Mouse (Mus musculus) spleen, adult 18-20 months (tissue): ENCODE measurements around the gene Sdk2.

Experiments used
- DNase-seq, 2 experiments: peaks; one replicate each; pipeline ENCODE4 v3.0.0; 2022; ENCODE audit warnings: mixed read lengths in 2 of 2

Sdk2 gene

DNA sequence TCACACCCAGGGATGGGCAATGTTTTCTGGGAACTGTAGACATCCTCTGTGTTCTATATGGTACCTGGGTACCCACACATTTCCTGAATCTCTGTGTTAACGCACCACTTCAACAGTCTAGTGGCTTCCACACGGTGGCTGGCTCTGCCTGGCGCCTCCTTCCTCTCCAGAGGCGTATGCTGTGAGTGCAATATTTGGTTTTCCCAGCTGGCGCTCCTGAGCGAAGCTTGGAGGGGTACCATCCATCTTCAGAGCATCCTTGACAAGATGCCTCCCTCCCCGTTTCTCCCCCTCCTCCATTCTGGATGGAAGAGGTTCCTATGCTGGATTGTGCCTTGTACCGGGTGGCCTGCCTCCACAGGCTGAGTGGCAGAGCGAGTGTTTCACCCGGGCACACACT is 246.8 kb downstream of the Sdk2 start:
- no peak for DNase-seq

DNA sequence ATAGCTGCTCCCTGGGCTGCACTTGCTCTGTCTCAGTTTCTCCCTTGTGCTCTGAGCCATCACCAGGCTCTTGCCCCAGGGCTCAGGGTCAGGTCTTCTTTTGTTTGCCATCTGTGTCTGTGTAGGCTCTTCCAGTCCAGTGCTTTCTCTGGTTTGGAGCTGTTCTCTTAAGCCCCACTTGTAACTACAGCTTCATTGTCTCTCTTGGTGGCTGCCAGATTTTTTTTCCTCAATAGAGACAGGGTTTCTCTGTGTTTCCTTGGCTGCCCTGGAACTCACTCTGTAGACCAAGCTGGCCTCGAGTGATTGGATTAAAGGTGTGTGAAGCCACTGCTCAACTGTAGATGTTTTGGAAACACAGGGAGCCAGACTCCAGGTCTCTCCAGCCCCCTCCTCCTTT is 247.8 kb downstream of the Sdk2 start:
- no peak for DNase-seq

DNA sequence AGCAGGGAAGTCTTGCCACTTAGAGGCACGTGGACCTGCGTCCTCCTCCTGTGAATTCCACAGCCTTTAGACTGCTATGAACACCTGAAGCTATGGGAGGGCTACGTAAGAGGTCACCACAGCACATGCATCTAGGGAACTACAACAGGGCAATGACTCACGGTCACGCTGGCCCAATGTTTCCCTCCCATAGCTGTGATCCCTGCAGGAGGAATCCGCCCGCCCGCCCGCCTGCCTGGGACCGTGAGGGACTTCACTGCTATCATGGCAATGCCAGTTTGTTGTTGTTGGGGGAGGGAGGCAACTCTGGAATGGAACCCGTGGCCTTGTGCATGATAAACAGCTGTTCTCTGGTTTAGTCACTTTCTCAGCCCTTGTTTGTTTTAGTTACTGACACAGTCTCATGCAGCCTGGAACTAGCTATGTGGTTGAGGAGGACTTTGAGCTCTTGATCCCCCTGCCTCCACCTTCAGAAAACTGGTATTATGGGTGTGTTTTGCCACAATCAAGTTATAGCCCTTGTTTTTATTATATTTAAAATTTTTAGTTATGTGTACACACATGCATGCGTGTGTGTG is 249.8 kb downstream of the Sdk2 start:
- DNase-seq, result no peak

GRCm38 (mm10) chr11:113816439-113816838 is 250.4 kb downstream of the Sdk2 start:
- no peak for DNase-seq

DNA sequence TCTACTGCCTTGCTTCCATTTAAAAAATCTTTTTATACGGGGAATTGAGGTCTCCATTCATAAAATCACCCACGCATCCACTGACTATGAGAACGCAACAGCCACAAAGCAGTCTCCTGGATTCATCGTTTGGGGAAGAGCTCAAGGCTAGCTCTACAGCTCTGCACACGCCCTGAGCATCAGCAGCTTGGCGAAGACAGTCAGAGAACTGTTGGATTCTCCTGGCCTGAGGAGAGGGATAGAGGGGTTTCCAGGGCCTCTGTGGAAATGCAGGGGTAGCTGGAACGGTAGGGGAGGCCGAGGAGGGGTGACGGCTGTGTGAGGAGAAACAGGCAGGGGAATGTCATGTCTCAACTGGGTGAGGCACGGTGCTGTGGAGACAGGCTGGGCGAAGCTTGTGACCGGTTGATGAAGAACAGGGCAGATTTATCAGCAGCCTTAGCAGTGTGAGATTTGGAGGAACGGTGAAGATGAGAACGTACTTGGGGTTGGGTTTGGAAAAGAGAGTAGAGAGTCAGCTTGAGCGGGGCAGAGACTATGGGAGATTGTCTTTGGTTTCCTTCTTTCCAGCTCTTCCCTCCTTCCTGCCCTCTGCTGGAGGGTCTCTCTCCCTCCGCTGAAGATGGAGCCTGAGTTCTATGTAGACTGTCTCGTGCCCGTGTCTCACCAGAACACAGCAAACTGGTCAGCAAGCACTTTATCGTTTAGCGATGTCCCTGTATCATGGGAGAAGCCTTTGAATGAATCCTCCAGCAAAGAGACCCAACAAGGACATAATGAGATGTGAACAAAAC is 255.1 kb downstream of the Sdk2 start:
- DNase-seq, result no peak

DNA sequence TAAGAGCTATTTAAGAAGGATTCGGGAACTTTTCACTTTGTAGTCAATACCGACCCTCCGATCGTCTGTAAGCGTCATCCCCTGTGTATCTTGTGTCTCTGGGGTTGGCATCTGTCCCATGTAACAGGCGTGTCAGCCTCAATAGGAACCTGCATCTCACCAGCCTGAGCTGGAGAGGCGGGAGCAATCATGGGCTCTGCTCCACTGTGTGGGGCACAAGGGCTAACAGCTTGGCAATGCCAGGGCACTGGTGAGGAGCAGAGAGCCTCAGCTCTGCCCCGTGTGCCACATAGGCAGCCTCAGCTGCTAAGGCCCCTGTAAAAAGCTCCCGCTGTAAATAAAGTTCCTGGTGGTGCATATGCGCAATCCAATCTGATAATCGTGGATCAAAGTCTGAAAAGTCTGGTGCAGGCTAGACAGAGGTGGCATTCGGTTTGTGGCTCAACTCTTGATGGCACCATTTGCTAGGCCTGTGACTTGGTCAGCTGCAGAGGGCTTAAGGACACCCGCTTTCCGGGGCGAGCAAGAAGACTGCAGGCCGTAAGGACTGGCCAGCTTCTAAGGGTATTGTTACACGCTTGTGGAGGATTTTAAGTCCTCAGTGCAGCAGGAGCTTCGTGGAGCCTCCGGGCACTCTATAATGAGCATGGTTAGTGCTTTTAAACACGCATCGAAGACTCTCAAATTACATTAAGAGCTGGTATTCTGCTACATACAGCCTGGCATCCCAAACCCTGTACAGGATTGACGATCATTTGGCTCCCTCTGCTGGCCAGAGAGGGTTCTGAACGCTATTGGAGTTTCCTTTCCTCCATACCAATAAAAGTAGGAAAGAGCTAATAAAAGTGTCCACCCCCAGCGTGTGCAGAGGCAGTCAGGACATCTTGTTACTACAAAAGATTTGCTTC is 256.0 kb downstream of the Sdk2 start:
- DNase-seq, result peak; percentile 40 to 75

DNA sequence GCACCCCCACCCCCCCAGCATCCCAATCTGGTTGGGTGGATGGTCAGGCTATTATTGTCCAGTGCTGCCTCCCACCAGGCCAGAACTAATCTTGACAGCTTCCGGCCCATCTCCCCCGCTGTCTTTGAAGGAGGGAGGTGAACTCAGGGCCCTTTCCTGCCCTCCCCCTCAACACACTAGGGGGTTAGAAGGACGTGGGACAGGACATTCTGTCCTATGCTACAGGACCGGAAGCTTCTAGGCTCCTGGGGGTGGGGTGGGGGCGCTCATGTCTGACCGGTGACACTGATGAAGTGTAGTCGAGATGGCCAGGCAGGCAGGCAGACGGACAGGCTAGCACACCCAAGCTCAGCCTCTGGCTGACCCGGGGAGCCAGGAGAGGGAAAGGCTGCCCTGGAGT is 259.8 kb downstream of the Sdk2 start:
- DNase-seq, result no peak

GRCm38 (mm10) chr11:113806382-113807077 is 260.3 kb downstream of the Sdk2 start:
- no peak for DNase-seq

- no peak for DNase-seq
Observed at GRCm38 (mm10) chr11:113805974-113806373, 260.9 kb downstream of the Sdk2 start.

GRCm38 (mm10) chr11:113803321-113803941 is 263.4 kb downstream of the Sdk2 start:
- peak in 1 of 2 experiments; percentile 44 for DNase-seq

- DNase-seq, result no peak
Observed at GRCm38 (mm10) chr11:113802456-113802855, 264.4 kb downstream of the Sdk2 start.

DNA sequence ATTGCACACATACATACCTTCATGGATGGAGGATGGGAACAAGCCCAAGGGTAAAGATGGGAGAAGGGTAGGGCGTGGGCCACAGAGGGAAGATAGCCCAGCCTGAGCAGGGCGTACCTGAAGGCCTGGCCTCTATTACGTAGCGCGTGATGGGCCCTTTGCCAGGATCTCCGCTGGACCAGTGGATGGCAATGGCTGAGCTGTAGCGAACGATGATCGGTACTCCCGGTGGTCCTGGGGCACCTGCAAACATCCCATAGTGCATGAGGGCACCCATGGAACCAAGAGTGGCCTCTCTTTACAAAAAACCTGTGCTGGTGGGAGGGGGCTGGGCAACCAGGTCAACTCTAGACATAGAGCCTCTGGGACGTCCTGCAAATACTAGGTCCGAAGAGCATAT is 266.8 kb downstream of the Sdk2 start:
- no peak for DNase-seq

GRCm38 (mm10) chr11:113799041-113799447 is 267.8 kb downstream of the Sdk2 start:
- DNase-seq, result no peak

GRCm38 (mm10) chr11:113798011-113798410 is 268.8 kb downstream of the Sdk2 start:
- no peak for DNase-seq

GRCm38 (mm10) chr11:113797014-113797983 is 269.5 kb downstream of the Sdk2 start:
- DNase-seq, result no peak

DNA sequence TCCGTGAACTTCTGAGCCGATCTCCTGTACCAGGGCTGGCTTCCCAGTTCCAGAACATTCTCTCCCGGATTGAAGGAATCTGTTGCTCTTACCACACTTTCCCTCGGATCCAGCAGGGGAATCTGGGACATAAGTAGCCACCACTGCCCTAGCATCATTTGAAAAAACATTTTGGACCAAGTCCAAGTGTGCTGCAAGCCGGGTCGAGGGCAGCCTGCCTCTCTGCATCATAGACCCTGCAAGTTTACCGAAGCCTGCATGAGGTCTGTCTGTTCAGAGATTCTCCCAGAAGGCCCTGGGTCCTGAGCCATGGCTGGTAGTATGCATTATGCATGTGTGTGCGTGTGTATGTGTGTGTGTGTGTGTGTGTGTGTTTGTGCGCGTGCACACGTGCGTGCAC is 271.0 kb downstream of the Sdk2 start:
- no peak for DNase-seq

DNA sequence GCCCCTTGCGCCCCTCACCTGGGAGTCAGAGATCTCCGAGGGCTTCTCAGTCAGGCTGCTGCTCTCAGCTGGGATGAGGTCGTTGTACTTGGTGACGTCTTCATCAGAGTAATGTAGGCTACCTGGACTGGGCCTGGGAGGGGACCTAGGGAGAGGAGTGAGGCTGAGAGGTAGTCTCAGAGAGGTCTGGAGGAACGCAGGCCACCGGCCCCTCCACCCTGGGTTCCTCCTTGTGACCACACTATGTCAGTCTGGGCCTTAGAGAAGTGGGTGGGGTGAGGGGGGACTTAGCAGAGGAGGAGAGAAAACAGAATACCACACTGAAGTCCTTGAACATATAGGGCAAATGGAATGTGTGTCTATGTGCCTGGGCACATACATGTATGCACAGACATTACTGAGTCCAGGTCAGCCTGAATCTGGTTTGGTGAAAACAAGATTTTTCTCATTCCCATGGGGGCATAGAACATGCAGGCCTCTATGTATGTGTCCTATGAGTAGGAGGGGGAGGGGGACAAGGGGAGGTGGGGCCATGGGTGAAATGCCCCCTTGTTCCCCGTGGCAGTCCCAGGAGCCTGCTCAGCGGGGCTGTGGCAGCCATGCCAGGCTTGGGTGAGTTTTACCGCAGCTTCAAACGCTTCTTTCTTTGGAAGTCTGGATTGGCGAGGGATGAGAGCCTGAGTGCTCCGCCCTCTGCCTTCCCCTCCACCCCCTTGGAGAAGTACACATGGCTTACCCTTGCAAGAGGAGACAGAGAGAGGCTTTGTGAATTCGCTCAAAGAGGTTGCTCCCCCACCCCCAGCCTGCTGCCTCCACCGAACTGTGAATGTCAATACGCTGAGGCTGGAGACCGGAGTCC is 275.3 kb downstream of the Sdk2 start:
- DNase-seq, result no peak

- DNase-seq, result no peak
Observed at GRCm38 (mm10) chr11:113789101-113789500, 277.7 kb downstream of the Sdk2 start.

GRCm38 (mm10) chr11:113788183-113788789 is 278.6 kb downstream of the Sdk2 start:
- DNase-seq, result peak; percentile 26 to 29
